Mouse (Mus musculus) adrenal gland, postnatal 0 days (tissue): Measurements from ENCODE around the gene Trpc1. TPM values are rescaled to one million over a fixed set of nuclear protein-coding genes. Genes with fewer than 3 reads are reported as not detected.

Experiments
- polyA plus RNA-seq: library from polyadenylated mRNA; unstranded; fragments of >200 nt; fragmentation: Nextera tagmentation; extraction: Ambion mirVana; gene quantifications from 2 replicates; pipeline ENCODE4 v1.2.1, GENCODE M21; 2015

The Trpc1 gene
- 1.8 and 2.0 TPM in 2 replicates for polyA plus RNA-seq

DNA sequence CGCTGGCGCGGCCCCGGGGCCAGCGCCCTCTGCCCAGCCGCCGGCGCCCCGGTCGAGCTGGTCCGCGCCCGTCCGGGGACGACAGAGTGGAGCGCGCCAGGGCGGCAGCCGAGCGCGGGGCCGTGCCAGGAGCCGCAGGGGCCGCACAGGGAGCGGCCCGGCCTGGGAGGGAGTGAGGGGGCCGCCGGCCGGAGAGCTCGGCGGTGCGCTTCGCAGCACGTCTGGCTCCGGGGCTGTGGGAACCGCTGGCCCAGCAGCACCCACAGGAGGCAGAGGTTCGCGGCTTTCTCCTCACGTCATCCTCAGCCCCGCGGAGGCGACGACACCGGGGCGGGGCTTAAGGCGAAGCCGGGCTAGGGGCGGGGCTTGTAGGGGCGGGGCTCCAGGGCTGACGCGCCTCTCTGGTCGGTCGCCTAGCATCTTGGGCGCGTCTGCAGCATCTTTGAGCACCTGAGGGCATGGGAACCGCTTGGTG is at the start of gene Trpc1:
TSS of gene Trpc1 (minus strand) at position 339 of the 475 bp plus-strand sequence.

Other genes starting within 250 kb of the Trpc1 start
- gene U2surp, start 238.4 kb downstream of the Trpc1 start, polyA plus RNA-seq = 78.7 and 97.3 TPM in 2 replicates
- 2.1 and 2.4 TPM in 2 replicates for gene Paqr9, start 190.7 kb downstream of the Trpc1 start, polyA plus RNA-seq
- gene Pcolce2, start 112.8 kb downstream of the Trpc1 start, polyA plus RNA-seq = 1.9 and 2.6 TPM in 2 replicates
- gene Pls1, start 94.9 kb upstream of the Trpc1 start, polyA plus RNA-seq = 2.5 and 3.1 TPM in 2 replicates
- 4.7 and 9.9 TPM in 2 replicates for gene Atr, start 107.2 kb upstream of the Trpc1 start, polyA plus RNA-seq
- 7.7 and 15.2 TPM in 2 replicates for gene Xrn1, start 204.4 kb upstream of the Trpc1 start, polyA plus RNA-seq